In the genomic region with DNA sequence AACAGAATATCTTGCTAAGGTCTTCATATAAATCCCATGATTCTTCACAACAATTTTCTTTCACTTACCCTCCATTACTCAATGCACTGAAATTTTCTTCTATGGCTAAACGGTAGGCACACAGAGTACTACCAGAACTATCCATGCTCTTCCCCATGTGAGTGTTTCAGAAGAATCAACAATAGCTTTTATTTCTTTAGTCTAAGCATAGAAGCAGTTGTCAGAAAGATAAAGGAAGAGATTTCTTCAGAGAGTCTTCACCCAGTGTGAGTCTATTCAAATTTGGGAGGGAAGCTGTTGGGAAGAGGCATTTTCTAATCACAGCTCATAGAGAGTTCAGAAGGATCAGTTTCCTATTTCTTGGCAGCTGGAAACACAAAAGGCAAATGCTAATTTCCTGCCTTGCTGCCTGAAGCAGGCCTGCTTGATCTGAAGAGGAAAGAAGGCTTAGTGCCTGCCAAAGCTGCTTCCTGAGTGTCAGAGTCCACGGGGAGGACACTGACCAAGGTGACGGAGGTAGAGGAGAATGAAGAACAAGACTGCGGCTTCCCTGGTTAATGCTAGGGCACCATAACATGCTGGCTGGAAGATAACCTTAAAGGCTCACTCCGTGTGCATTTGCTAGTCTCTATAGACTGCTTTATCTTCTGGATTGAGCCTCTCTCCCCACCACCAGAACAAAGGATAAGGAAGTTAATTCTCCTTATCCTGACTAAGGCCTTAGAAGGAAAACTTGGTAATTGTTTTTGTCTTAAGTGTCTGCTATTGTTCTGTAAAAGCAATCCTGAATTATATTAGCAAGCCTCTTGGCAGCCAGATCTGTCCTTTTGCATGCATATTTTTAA, we compare ENCODE assay signal across 8 mouse cellular contexts.
DNase-seq lines count a peak whose midpoint lies in the region; ATAC-seq and TF ChIP-seq lines count a peak whose summit lies in the region.

No protein-coding gene starts in this region.

- no peaks in the 10 kb centered on the region for H3K36me3 ChIP-seq in liver, embryonic 14.5 days (replicated peaks; ENCODE audit: control insufficient read depth, insufficient read depth, low read depth)
- H3K36me3 ChIP-seq in liver, embryonic 12.5 days = no peaks in the 10 kb centered on the region
- no peaks in the 10 kb centered on the region for H3K36me3 ChIP-seq in forebrain, embryonic 12.5 days (replicated peaks)
- no peaks in the 10 kb centered on the region for H3K36me3 ChIP-seq in midbrain, embryonic 14.5 days (ENCODE audit: control insufficient read depth, insufficient read depth, low read length)

- H3K4me2 ChIP-seq in liver, embryonic 14.5 days (ENCODE audit: low read depth) = no peak overlapping the region
- no peak overlapping the region for H3K4me2 ChIP-seq in liver, embryonic 12.5 days
- H3K4me2 ChIP-seq in forebrain, embryonic 12.5 days = no peak overlapping the region
- no peak overlapping the region for H3K4me2 ChIP-seq in midbrain, embryonic 14.5 days (ENCODE audit: low read length)

- no peaks in the 10 kb centered on the region for H3K4me1 ChIP-seq in liver, embryonic 14.5 days (replicated peaks; ENCODE audit: control insufficient read depth in 2 of 2, insufficient read depth in 2 of 2, low read length in 1 of 2)
- H3K4me1 ChIP-seq in liver, embryonic 12.5 days = no peaks in the 10 kb centered on the region
- H3K4me1 ChIP-seq in forebrain, embryonic 12.5 days = peaks cover 14% of the 10 kb centered on the region
- H3K4me1 ChIP-seq in midbrain, embryonic 14.5 days (ENCODE audit: control insufficient read depth, insufficient read depth, low read length) = peaks cover 17% of the 10 kb centered on the region

- no peaks in the 10 kb centered on the region for H3K9me3 ChIP-seq in liver, embryonic 14.5 days (ENCODE audit: control insufficient read depth, low read length)
- H3K9me3 ChIP-seq in liver, embryonic 12.5 days (replicated peaks) = no peaks in the 10 kb centered on the region
- no peaks in the 10 kb centered on the region for H3K9me3 ChIP-seq in forebrain, embryonic 12.5 days
- H3K9me3 ChIP-seq in midbrain, embryonic 14.5 days (ENCODE audit: control insufficient read depth, low read length) = no peaks in the 10 kb centered on the region

- WGBS in liver, embryonic 14.5 days (ENCODE audit: insufficient replicate concordance) = 18% methylated on average over 5 of the region's 5 CpGs
- WGBS in liver, embryonic 12.5 days (ENCODE audit: insufficient replicate concordance) = 17% methylated on average over 5 of the region's 5 CpGs
- WGBS in forebrain, embryonic 12.5 days = 12% methylated on average over 5 of the region's 5 CpGs
- WGBS in midbrain, embryonic 14.5 days = under 1% methylated on average over 5 of the region's 5 CpGs

- peak; percentile 26; the same call in 1 of the 2 replicates for ATAC-seq in liver, embryonic 14.5 days (ENCODE audit: insufficient read depth)
- no peak for ATAC-seq in liver, embryonic 12.5 days
- ATAC-seq in forebrain, embryonic 12.5 days (ENCODE audit: low FRiP score) = 0 out of 2 replicates have a peak, but pooled peaks have one; percentile 19
- peak; percentile 50; the same call in 1 of the 2 replicates for ATAC-seq in midbrain, embryonic 14.5 days (ENCODE audit: low FRiP score, low TSS enrichment)

- DNase-seq in liver, embryonic 14.5 days (ENCODE audit: low read depth in 3 of 3, low spot score in 3 of 3) = no peak
- peak; percentile 17 for DNase-seq in kidney, adult 11 months
- peak; percentile 59 for DNase-seq in midbrain, embryonic 14.5 days
- no peak for DNase-seq in layer of hippocampus, postnatal 14 days (ENCODE audit: low spot score in 2 of 2)
- no peak for DNase-seq in ovary, postnatal 14 days (ENCODE audit: low spot score)
- DNase-seq in gastrocnemius, adult 2 months = no peak

- H3K4me3 ChIP-seq in liver, embryonic 14.5 days (ENCODE audit: insufficient read depth in 1 of 2, low read depth in 2 of 2, low read length in 2 of 2) = no peak overlapping the region
- no peak overlapping the region for H3K4me3 ChIP-seq in liver, embryonic 12.5 days
- H3K4me3 ChIP-seq in forebrain, embryonic 12.5 days (replicated peaks) = no peak overlapping the region
- H3K4me3 ChIP-seq in midbrain, embryonic 14.5 days (replicated peaks; ENCODE audit: low read depth, low read length) = no peak overlapping the region
- no peak overlapping the region for H3K4me3 ChIP-seq in gastrocnemius, adult 2 months

- H3K9ac ChIP-seq in liver, embryonic 14.5 days (replicated peaks) = no peak overlapping the region
- no peak overlapping the region for H3K9ac ChIP-seq in liver, embryonic 12.5 days
- H3K9ac ChIP-seq in forebrain, embryonic 12.5 days = no peak overlapping the region
- no peak overlapping the region for H3K9ac ChIP-seq in midbrain, embryonic 14.5 days (replicated peaks; ENCODE audit: low read length)

- TF ChIP-seq EP300 in liver, embryonic 14.5 days (IDR thresholded peaks at IDR 0.05; ENCODE audit: low read depth) = no peak

- no peak for TF ChIP-seq CTCF in liver, embryonic 14.5 days (IDR thresholded peaks at IDR 0.05; ENCODE audit: low read depth)
- TF ChIP-seq CTCF in gastrocnemius, adult 2 months (IDR thresholded peaks at IDR 0.05) = no peak

- intact Hi-C loops in gastrocnemius, adult 2 months (cut with DNase I) = no loop called here

- no peaks in the 10 kb centered on the region for H3K27me3 ChIP-seq in liver, embryonic 14.5 days (ENCODE audit: control insufficient read depth, insufficient read depth, low read length)
- no peaks in the 10 kb centered on the region for H3K27me3 ChIP-seq in liver, embryonic 12.5 days (replicated peaks)
- H3K27me3 ChIP-seq in forebrain, embryonic 12.5 days = no peaks in the 10 kb centered on the region
- H3K27me3 ChIP-seq in midbrain, embryonic 14.5 days (ENCODE audit: control insufficient read depth, insufficient read depth, low read length) = no peaks in the 10 kb centered on the region

- H3K27ac ChIP-seq in liver, embryonic 14.5 days = no peak overlapping the region
- no peak overlapping the region for H3K27ac ChIP-seq in liver, embryonic 12.5 days
- peak overlapping the region; percentile 59 for H3K27ac ChIP-seq in forebrain, embryonic 12.5 days
- H3K27ac ChIP-seq in midbrain, embryonic 14.5 days (replicated peaks; ENCODE audit: low read depth, low read length) = peak overlapping the region; percentile 34; the same call in 1 of the 2 replicates
- no peak overlapping the region for H3K27ac ChIP-seq in gastrocnemius, adult 2 months

Comparison
In these comparisons a context has a peak if more than half of its experiments do, and no peak if none do; other contexts are left out.
1. DNase-seq: peak in kidney, adult 11 months (single experiment) and midbrain, embryonic 14.5 days (single experiment); none in liver, embryonic 14.5 days (0 of 3), layer of hippocampus, postnatal 14 days (0 of 2), ovary, postnatal 14 days (single experiment) and gastrocnemius, adult 2 months (single experiment).
2. H3K27ac ChIP-seq: peak in forebrain, embryonic 12.5 days (single experiment) and midbrain, embryonic 14.5 days (single experiment); none in liver, embryonic 14.5 days (single experiment), liver, embryonic 12.5 days (single experiment) and gastrocnemius, adult 2 months (single experiment).